Mouse (Mus musculus) kidney, postnatal 25 days (tissue): Measurements from ENCODE around the gene Erg28.

Experiments used
- DNase-seq, 2 experiments: peaks; one replicate each; pipeline ENCODE4 v3.0.0; 2021; ENCODE audit warnings: mixed read lengths in 2 of 2

Erg28 gene

DNA sequence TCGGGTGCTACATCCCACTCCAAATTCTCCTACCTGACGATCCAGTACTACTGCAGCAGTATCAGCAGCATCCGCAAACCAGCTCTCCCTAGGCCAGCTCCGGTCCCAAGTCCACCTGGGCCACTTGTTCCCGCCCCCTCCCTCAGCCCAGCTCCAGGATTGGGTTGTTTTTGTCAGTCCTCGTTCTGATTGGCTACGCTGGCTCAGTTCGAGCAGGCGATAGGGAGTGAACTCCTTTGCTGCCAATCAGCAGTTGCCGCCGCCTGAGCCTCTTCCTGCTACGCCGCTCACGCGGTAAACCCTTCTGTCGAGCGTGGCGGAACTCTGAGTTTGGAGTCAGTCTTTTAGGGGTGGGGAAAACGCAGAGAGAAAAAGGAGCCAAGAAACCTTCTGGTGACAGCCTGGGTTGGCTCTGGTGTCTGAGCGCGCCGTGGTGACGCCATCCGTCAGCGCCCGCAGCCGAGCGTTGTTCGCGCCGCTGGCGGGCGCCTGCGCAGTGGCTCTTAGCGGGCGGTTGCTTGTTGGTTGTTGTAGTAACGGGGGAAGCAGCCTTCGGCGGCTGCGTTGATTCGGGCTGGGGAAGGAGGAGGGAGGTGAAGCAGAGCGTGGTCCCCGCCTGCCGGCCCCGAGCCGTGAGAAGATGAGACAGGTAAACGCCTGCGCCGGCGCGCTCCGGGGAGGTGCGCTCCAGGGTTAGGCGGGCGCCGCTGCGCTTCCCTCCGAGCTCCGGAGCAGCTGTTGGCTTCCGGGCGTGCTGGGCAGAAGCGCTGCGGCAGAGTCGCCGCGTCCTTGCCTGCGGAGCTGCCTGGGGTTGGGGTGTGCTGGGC, at the start of gene Erg28, which contains the start of gene Ttll5:
Gene Erg28, minus strand, starts transcription at position 113 of the 827 bp plus-strand sequence.
Gene Ttll5, plus strand, starts transcription at position 222 of the 827 bp plus-strand sequence.
- peak; percentile 93 to 97 for DNase-seq

GRCm38 (mm10) chr12:85869423-85869822, 45.1 kb upstream of the Erg28 start:
- DNase-seq, result no peak

DNA sequence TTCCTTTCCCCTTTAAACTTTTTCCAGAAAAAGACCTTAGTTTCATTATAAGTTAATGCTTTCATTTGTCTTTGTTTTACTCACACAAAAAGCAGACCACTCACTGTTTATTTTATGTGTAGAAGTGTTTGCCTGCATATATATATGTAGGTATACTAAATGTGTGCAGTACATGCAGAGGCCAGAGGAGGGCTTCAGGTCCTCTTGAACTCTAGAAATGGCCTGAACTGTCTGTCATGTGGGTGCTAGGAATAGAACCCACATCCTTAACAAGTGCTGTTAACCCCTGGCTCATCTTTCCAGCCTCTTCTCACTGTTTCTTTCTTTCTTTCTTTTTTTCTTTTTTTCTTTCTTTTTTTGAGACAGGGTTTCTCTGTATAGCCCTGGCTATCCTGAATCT, 42.8 kb upstream of the Erg28 start:
- no peak for DNase-seq

GRCm38 (mm10) chr12:85866624-85867023, 42.3 kb upstream of the Erg28 start:
- no peak for DNase-seq

GRCm38 (mm10) chr12:85865526-85865925, 41.2 kb upstream of the Erg28 start:
- DNase-seq, result no peak

DNA sequence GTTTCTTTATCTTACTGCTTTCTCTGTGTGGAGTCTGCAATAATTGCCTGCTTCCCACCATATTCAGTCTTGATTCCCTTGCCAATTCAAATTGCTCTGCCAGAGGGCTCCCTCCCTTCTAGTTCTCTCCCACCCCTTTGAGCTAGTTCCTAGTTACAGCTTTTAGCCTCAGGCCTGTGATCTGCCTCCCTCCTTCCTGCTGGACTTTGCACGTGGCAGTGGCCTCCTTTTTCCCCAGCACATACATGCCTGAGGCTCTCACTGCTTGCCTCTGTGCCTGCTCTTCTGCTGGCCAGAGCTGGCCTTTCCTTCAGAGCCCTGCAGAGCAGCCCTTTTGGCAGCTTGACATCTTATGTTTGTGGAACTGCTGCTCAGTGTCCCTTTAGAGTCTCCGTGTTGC, 38.2 kb upstream of the Erg28 start:
- DNase-seq, result peak; percentile 35 to 66

GRCm38 (mm10) chr12:85859511-85860189, 35.3 kb upstream of the Erg28 start:
- DNase-seq, result no peak

- DNase-seq, result no peak
These were observed 34.8 kb upstream of the Erg28 start for GRCm38 (mm10) chr12:85859111-85859510.

DNA sequence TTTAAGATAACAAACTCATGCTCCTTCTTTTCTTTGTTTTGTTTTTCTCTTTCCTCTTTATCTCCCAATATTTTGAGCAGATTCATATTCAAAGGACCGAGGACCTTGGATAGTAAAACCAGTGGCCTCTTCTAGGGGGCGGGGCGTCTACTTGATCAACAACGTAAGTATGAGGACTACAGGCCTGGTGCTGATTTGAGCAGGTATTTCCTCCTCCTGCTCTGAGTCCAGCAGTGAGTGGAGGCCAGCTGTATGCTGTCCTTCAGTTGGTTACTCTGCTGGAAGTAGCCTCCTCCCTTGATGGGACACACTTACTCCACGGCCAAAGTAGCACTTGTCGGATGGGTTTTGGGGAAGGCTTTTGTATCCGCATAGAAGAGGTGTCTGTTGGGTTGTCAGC, 33.0 kb upstream of the Erg28 start:
- no peak for DNase-seq

GRCm38 (mm10) chr12:85854271-85854670, 29.9 kb upstream of the Erg28 start:
- no peak for DNase-seq

DNA sequence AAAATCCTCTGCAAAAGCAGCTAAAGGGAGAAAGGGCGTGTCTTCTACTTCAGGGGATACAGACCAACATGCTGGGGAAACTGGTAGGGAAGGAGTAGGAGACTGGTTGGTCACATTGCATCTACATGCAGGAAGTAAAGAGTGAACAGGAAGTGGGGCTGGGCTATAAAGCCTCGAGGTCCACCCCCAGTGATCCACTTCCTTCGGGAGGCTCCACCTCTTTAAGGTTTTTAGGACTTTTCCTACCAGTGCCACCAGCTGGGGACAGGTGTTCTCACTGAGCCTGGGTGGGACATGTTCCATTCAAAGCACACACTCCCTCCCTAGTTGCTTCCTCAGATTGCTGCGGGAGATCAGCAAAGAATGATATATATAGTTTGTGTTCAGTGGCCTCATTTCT, 29.5 kb upstream of the Erg28 start:
- no peak for DNase-seq

DNA sequence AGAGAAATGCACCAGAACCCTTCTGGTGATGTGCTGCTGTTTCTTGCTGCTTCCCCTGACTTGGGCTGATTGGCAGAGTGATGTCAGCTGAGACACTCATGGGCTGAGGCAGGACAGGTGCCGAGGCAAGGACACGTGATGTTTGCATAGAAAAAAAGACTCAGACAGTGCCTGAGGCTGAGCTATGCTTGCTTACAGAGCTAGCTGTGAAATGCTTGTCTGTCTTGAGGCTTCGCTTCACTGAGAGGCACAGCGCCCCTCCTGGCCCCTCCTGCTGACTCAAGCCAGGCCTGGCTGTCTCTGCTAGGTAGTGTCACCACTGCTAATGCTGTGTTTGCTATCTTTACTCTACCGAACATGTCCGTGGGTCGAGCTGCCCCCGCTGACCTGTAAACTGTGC, 26.3 kb upstream of the Erg28 start:
- no peak for DNase-seq

- DNase-seq, result peak; percentile 45 to 48
These were observed 24.0 kb upstream of the Erg28 start for GRCm38 (mm10) chr12:85848164-85848958.

DNA sequence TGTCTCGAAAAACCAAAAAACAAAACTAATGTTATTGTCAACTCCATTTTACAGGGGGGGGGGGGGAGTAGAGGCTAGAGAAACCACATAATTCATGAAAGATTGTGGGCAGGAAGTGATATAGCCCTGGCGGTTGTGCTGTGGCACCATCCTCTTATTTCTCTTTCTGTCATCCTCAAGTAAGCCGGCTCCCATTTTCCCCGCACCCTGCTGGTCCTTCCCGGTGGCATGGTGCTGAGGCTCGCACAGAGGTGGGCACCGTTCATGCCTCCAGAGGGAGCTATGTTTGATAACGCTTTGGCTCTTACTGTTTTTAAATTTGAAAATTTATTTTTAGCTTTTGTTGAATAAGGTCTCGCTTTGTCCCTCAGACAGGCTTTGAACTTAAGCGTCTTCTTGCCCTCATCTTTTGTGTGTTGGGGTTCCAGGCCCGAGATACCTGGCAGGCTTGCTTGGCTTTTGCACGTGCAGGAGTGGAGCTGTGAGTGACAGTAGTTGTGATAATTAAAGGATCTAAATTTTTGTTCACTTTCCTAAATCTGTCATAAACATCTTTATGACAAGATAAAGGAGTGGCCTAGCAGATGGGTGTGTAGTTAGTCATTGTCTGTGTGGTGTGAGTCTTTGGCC, 15.1 kb upstream of the Erg28 start:
- no peak for DNase-seq

DNA sequence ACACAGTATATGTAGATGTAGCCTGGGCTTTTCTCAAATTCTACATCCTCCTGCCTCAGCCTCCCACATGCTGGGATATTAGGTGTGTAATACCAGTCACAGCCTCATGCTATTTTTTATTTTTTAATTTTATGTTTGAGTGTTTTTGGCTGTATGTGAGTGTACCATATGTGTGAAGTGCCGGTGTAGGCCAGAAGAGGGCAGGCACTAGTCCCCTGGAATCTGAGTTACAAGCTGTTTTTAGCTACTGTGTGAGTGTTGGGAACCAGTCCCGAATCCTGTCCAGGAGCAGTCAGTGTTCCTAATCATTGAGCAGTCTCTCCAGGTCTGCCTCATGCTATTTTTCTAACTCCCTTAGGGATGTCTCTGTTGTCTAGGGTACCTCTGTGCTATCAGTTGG, 13.4 kb upstream of the Erg28 start:
- no peak for DNase-seq

- DNase-seq, result no peak
These were observed 10.2 kb upstream of the Erg28 start for GRCm38 (mm10) chr12:85834543-85834942.

- peak in 1 of 2 experiments; percentile 36 for DNase-seq
These were observed 6.3 kb upstream of the Erg28 start for GRCm38 (mm10) chr12:85830691-85831090.

DNA sequence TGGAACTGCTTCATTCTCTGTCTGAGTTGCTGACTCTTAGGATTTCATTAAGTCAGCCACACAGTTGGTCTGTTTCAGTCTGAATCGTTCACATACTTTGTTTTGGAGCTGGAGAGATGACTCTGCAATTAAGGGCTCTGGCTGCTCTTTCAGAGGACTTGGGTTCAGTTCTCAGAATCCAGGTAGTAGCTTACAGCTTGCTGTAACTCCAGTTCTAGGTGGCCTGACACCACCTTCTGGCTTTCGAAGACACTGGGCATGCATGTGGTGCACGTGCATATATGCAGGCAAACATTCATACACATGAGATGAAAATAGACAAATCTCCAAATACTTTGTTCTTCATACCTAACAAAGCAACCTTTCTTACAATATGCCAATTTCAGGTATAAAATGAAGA, 5.5 kb upstream of the Erg28 start:
- DNase-seq, result no peak

GRCm38 (mm10) chr12:85828856-85829255, 4.5 kb upstream of the Erg28 start:
- DNase-seq, result no peak

GRCm38 (mm10) chr12:85825822-85826221, 1.5 kb upstream of the Erg28 start:
- DNase-seq, result no peak

DNA sequence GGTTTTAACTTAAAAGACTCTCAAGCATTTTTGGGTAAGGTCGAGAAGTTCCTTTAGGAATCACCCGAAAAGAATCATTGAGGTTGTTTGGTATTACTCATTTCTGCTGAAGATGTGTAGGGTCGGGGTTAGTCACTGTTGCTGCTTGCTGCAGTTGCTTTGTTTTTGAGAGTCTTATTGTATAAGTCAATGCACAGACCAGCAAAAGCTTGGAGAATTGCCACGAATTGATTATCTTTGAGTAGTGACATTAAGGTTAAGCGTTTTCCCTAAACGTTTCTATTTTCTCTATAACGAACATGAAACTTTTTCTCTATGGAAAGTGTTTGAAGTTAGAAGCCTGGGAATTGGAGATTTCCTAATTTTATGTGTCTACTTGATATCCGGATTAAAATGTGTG, 1.0 kb upstream of the Erg28 start:
- no peak for DNase-seq

- peak; percentile 23 to 46 for DNase-seq
These were observed 2.3 kb downstream of the Erg28 start for GRCm38 (mm10) chr12:85822051-85822450.

GRCm38 (mm10) chr12:85813599-85813998, 10.8 kb downstream of the Erg28 start:
- DNase-seq, result peak; percentile 67 to 87
